Mouse (Mus musculus) stomach, embryonic 16.5 days (tissue): Measurements from ENCODE around the gene Neu3. TPM values are rescaled to one million over a fixed set of nuclear protein-coding genes. Genes with fewer than 3 reads are reported as not detected.
A peak's percentile ranks its signal among the peaks of the same experiment; 100 is the strongest.

ENCODE experiments used
- ATAC-seq: fragments of 200-750 bp; cut with Nextera tagmentation; 2 replicates; pipeline ENCODE4 v1.8.0; 2017; ENCODE audit warnings: moderate number of reproducible peaks, moderate TSS enrichment; ENCODE audit not compliant: insufficient read depth, low FRiP score
- H3K27ac ChIP-seq: fragments of 300-500 bp; sonication (generic); 2 replicates; pipeline ENCODE4 v1.5.1; 2014; ENCODE audit warnings: low read length
- H3K27me3 ChIP-seq: fragments of 300-500 bp; sonication (generic); 2 replicates; pipeline ENCODE4 v1.6.1; 2014; ENCODE audit warnings: low read length, control low read depth, mixed read lengths; ENCODE audit not compliant: control insufficient read depth, insufficient read depth
- H3K36me3 ChIP-seq: fragments of 300-500 bp; sonication (generic); 2 replicates; pipeline ENCODE4 v1.6.1; 2014; ENCODE audit warnings: low read length; ENCODE audit not compliant: control insufficient read depth, insufficient read depth
- H3K4me1 ChIP-seq: fragments of 300-500 bp; sonication (generic); 2 replicates; pipeline ENCODE4 v1.6.1; 2014; ENCODE audit warnings: low read length, control low read depth, mixed read lengths; ENCODE audit not compliant: control insufficient read depth, insufficient read depth
- H3K4me2 ChIP-seq: fragments of 300-500 bp; sonication (generic); 2 replicates; pipeline ENCODE4 v1.6.1; 2014; ENCODE audit warnings: low read depth, low read length, mixed read lengths
- H3K4me3 ChIP-seq: fragments of 300-500 bp; sonication (generic); replicated peaks from 2 replicates; pipeline ENCODE4 v1.5.1; 2014; ENCODE audit warnings: mild to moderate bottlenecking, low read length
- H3K9ac ChIP-seq: fragments of 300-500 bp; sonication (generic); 2 replicates; pipeline ENCODE4 v1.6.1; 2014; ENCODE audit warnings: low read length
- H3K9me3 ChIP-seq: fragments of 300-500 bp; sonication (generic); replicated peaks from 2 replicates; pipeline ENCODE4 v1.6.1; 2016; ENCODE audit warnings: low read length, control low read depth; ENCODE audit not compliant: control insufficient read depth
- WGBS: fragments of 180-500 bp; shearing (Covaris S2); extraction: QIAGEN DNeasy Blood & Tissue Kit; methylation state at CpG from one replicate; pipeline ENCODE4 v1.1.7; 2014; 5-methylcytosine and 5-hydroxymethylcytosine counted together
- polyA plus RNA-seq: library from polyadenylated mRNA; unstranded; fragments of >200 nt; fragmentation: Nextera tagmentation; extraction: Ambion mirVana; gene quantifications from 2 replicates; pipeline ENCODE4 v1.2.1, GENCODE M21; 2015

Gene Neu3
- polyA plus RNA-seq, result 6.8 and 7.5 TPM in 2 replicates

- peak within 1 kb of the TSS; percentile 94 for H3K27ac ChIP-seq
- WGBS, result under 1% methylated on average over 26 of the region's 26 CpGs
- peak within 1 kb of the TSS; percentile 79 for H3K9ac ChIP-seq
- peak; percentile 98 for ATAC-seq
- peak within 1 kb of the TSS; percentile 63 for H3K4me3 ChIP-seq
- peaks cover 15% of the 10 kb centered on the region for H3K4me1 ChIP-seq
- no peaks in the 10 kb centered on the region for H3K36me3 ChIP-seq
- no peaks in the 10 kb centered on the region for H3K9me3 ChIP-seq
- H3K27me3 ChIP-seq, result no peaks in the 10 kb centered on the region
- peak within 1 kb of the TSS; percentile 68 for H3K4me2 ChIP-seq
Measured at GRCm38 (mm10) chr7:99828083-99828570, at the start of gene Neu3. Neu3 (minus strand) TSS chr7:99828417.

DNA sequence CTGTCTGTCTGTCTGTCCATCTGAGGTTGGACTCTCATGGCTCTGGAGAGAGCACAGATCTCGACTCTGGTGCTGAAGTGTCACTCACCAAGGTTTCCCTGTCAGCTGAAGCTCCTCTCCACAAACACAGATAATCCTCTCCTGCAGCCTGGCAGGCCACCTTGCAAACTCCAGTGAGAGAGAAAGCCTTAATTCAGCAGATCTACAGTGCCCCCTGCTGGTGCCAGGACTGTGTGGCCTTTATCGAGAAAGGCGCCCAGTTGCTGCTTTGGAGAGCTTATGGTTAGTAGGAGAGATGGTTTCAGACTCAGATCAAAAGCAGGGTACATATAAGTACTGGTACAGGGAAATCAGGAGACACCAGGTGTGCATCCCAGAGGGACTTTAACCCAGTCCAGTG is 48.1 kb upstream of the Neu3 start:
- no peaks in the 10 kb centered on the region for H3K36me3 ChIP-seq
- ATAC-seq, result 0 out of 2 replicates have a peak, but pooled peaks have one; percentile 37
- 1% methylated on average over 3 of the region's 3 CpGs for WGBS
- H3K4me3 ChIP-seq, result no peak overlapping the region
- no peaks in the 10 kb centered on the region for H3K9me3 ChIP-seq
- H3K27me3 ChIP-seq, result no peaks in the 10 kb centered on the region
- H3K9ac ChIP-seq, result no peak overlapping the region
- H3K27ac ChIP-seq, result no peak overlapping the region
- H3K4me2 ChIP-seq, result no peak overlapping the region
- no peaks in the 10 kb centered on the region for H3K4me1 ChIP-seq

DNA sequence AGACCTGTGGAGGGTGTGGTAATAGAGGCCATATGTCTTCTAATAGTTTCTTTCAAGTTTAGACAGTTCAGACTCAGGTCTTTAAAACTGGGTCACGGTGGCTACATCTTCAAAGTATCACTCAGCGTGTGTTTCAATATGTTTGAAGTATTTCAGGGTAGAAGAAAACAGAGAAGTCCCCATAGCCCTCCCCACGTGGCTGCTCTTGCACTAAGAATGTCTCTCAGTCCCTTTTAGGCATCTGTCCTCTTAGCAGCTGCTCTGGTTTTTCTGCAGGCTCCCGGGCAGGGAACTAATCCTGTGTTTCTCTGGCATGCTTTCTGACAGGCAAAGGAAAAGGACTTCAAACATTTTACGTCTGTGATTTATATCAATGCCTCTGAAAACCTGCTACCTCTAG is 47.7 kb upstream of the Neu3 start:
- Histone ChIP-seq H3K27me3 (no peaks in the 10 kb centered on the region), H3K4me1 (no peaks in the 10 kb centered on the region), H3K4me2 (no peak overlapping the region), H3K4me3 (no peak overlapping the region), H3K9me3 (no peaks in the 10 kb centered on the region), H3K27ac (no peak overlapping the region), H3K9ac (no peak overlapping the region), H3K36me3 (no peaks in the 10 kb centered on the region)
- no peak for ATAC-seq
- WGBS, result 31% methylated on average over 5 of the region's 5 CpGs

DNA sequence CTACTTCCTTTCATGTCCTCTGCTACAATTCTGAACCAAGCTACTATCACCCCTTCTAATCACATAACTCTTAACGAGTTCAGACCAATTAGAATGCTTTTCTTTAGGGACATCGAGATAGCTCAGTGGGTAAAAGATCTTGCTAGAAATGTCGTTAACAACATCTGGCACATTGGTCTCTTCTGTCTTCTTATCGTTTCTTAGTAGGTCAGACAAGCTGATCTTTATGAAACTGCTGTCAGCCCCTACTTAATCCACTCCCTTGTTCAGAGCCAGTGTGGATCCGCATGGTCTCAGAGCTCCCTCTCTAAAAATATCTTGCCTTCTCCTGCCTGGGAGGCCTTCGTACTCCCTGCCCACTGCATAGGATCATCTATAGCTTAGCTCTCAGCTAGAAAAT is 45.7 kb upstream of the Neu3 start:
- 74% methylated on average over 6 of the region's 6 CpGs for WGBS
- no peak overlapping the region for H3K4me2 ChIP-seq
- H3K4me3 ChIP-seq, result no peak overlapping the region
- H3K4me1 ChIP-seq, result no peaks in the 10 kb centered on the region
- no peaks in the 10 kb centered on the region for H3K27me3 ChIP-seq
- no peak overlapping the region for H3K9ac ChIP-seq
- no peak overlapping the region for H3K27ac ChIP-seq
- no peak for ATAC-seq
- no peaks in the 10 kb centered on the region for H3K36me3 ChIP-seq
- no peaks in the 10 kb centered on the region for H3K9me3 ChIP-seq

DNA sequence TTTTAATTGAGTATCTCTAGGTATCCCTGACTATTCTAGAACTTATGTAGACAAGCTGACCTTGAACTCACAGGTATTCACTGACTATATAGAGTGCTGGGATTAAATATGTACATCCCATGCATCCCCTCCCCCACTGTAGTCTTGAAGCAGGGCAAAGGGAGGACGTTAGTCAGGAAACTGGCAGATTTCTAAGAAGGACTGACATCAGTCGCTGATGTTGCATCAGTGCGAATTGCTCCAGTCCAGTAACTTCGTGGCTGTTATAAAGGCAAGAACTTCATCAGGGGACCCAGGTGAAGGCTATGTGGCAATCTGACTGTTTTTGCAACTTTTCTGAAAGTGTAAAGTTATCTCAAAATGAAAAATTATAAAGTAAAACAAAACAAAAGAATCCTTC is 41.1 kb upstream of the Neu3 start:
- no peak overlapping the region for H3K27ac ChIP-seq
- no peak overlapping the region for H3K4me3 ChIP-seq
- no peaks in the 10 kb centered on the region for H3K4me1 ChIP-seq
- H3K36me3 ChIP-seq, result no peaks in the 10 kb centered on the region
- H3K9ac ChIP-seq, result no peak overlapping the region
- H3K4me2 ChIP-seq, result no peak overlapping the region
- no peaks in the 10 kb centered on the region for H3K9me3 ChIP-seq
- 67% methylated on average over 4 of the region's 4 CpGs for WGBS
- no peaks in the 10 kb centered on the region for H3K27me3 ChIP-seq
- ATAC-seq, result no peak

- no peak overlapping the region for H3K27ac ChIP-seq
- no peak for ATAC-seq
- 37% methylated on average over 3 of the region's 3 CpGs for WGBS
- H3K4me1 ChIP-seq, result no peaks in the 10 kb centered on the region
- no peaks in the 10 kb centered on the region for H3K36me3 ChIP-seq
- no peak overlapping the region for H3K4me2 ChIP-seq
- H3K27me3 ChIP-seq, result no peaks in the 10 kb centered on the region
- H3K9ac ChIP-seq, result no peak overlapping the region
- H3K9me3 ChIP-seq, result no peaks in the 10 kb centered on the region
- H3K4me3 ChIP-seq, result no peak overlapping the region
Measured at GRCm38 (mm10) chr7:99865219-99865618, 37.0 kb upstream of the Neu3 start.

DNA sequence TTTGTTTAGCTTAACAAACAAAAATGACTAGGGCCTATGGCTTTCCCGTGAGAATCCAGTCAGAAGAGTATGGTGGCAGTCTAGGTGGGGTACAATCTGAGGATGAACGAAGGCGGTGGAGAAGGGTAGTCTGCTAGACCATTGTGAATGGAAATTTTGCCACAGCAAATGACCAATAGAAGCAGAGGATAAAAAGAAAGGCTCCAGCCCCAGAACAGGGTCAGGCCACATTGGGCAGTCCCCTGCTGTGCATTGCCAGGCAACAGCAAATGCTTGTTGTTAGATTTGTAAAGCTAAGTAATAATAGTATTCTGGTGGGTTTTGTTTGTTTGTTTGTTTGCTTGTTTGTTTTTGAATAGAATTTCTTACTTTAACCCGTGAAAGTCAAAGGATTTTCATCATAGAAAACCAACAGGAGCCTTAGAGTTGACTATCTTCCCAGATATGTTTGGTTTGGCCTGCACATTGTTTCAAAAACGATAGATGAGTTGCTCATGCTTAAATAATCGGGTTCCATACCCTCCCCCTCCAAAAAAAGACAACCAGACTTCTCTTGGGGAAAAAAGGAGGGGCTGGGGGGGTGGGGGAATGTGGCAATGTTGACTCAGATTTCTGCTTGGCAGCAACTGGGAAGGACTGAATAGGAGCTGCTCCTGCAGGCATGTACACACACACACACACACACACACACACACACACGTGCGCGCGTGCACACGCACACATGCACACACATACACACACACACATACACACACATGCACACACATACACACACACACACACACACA is 36.2 kb upstream of the Neu3 start:
- no peak for ATAC-seq
- 63% methylated on average over 11 of the region's 11 CpGs for WGBS
- no peaks in the 10 kb centered on the region for H3K36me3 ChIP-seq

DNA sequence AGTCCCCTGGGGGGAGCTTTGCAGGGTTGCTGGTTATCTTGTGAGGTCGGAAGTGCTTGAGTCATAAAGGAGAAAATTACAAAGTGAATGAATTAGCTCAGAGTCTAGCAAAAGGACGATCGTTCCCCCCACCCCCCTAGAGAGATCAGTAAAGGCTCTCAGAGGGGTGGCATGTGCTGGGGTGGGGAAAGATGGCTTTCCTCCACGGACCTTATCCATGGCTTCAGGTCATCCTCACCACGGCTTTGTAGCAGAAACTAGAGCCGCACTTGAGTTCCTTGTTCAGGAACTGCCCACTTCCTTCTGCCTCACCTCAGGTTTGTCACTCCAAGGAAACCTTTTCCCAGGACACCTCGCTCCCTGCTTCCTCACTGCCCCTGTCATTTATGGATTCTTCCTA is 35.1 kb upstream of the Neu3 start, which contains the start of gene Spcs2:
Gene Spcs2, minus strand, starts transcription at position 101 of the 400 bp plus-strand sequence.
- 51% methylated on average over 7 of the region's 7 CpGs for WGBS
- no peak for ATAC-seq

More for the DNA sequence above, 36.2 kb upstream of the Neu3 start:
- no peaks in the 10 kb centered on the region for H3K27me3 ChIP-seq
- H3K4me1 ChIP-seq, result no peaks in the 10 kb centered on the region
- H3K4me3 ChIP-seq, result no peak overlapping the region
- H3K9ac ChIP-seq, result no peak overlapping the region
- H3K9me3 ChIP-seq, result no peaks in the 10 kb centered on the region
- no peak overlapping the region for H3K27ac ChIP-seq
- no peak overlapping the region for H3K4me2 ChIP-seq

GRCm38 (mm10) chr7:99858813-99859585 is 30.8 kb upstream of the Neu3 start, which contains the start of gene Xrra1:
Xrra1 (plus strand) TSS chr7:99859116.
- Histone ChIP-seq H3K4me1 (peaks cover 16% of the 10 kb centered on the region), H3K4me3 (peak within 1 kb of the TSS; percentile 93), H3K9ac (peak within 1 kb of the TSS; percentile 91), H3K9me3 (no peaks in the 10 kb centered on the region), H3K27ac (peak within 1 kb of the TSS; percentile 60; the same call in 1 of the 2 replicates), H3K36me3 (no peaks in the 10 kb centered on the region), H3K27me3 (no peaks in the 10 kb centered on the region), H3K4me2 (peak within 1 kb of the TSS; percentile 91)
- WGBS, result under 1% methylated on average over 42 of the region's 42 CpGs
- ATAC-seq, result peak; percentile 99

More for the DNA sequence above, 35.1 kb upstream of the Neu3 start, which contains the start of gene Spcs2:
- Histone ChIP-seq H3K9ac (no peak within 1 kb of the TSS), H3K4me3 (no peak within 1 kb of the TSS), H3K27ac (no peak within 1 kb of the TSS), H3K36me3 (no peaks in the 10 kb centered on the region), H3K4me1 (no peaks in the 10 kb centered on the region), H3K9me3 (no peaks in the 10 kb centered on the region), H3K4me2 (no peak within 1 kb of the TSS), H3K27me3 (no peaks in the 10 kb centered on the region)
